In the genomic region with DNA sequence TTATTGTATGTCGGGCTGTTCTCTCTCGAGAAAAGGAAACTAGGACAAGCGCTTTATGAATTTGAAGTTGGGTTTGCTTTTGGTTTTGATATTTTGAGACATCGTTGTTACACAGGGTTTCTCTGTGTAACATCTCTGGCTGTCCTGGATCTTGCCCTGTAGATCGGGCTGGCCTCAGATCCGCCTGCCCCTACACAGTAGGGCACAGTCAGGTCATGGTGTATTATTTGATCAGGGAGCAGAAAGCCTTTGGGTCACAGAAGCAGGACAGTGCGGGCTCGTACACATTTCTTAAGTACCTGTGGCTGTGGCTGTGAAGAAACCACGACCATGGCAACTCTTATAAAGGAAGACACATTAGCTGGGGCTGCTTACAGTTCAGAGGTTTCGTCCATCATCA, we compare ENCODE assay signal across 8 mouse cellular contexts. TPM values are rescaled to one million over a fixed set of nuclear protein-coding genes. Genes with fewer than 3 reads are reported as not detected.
DNase-seq lines count a peak whose midpoint lies in the region; ATAC-seq lines count a peak whose summit lies in the region.

No protein-coding gene starts in this region.

- peak overlapping the region; percentile 66 for H3K4me2 ChIP-seq in kidney, embryonic 16.5 days (replicated peaks; ENCODE audit: low read depth, low read length)
- H3K4me2 ChIP-seq in hindbrain, embryonic 16.5 days (ENCODE audit: low read length), result peak overlapping the region; percentile 75
- peak overlapping the region; percentile 93 for H3K4me2 ChIP-seq in midbrain, embryonic 16.5 days (ENCODE audit: low read length)

- H3K9ac ChIP-seq in kidney, embryonic 16.5 days (replicated peaks; ENCODE audit: low read length), result peak overlapping the region; percentile 88
- H3K9ac ChIP-seq in hindbrain, embryonic 16.5 days (ENCODE audit: low read depth, low read length), result peak overlapping the region; percentile 97
- H3K9ac ChIP-seq in midbrain, embryonic 16.5 days (ENCODE audit: low read depth, low read length), result peak overlapping the region; percentile 96

- H3K27ac ChIP-seq in kidney, embryonic 16.5 days (ENCODE audit: low read length), result no peak overlapping the region
- H3K27ac ChIP-seq in hindbrain, embryonic 16.5 days (ENCODE audit: low read depth, low read length), result no peak overlapping the region
- peak overlapping the region; percentile 85 for H3K27ac ChIP-seq in midbrain, embryonic 16.5 days (ENCODE audit: low read length)

- no peak; the same call in 1 of the 2 replicates for ATAC-seq in kidney, embryonic 16.5 days (ENCODE audit: low FRiP score, low TSS enrichment)
- ATAC-seq in hindbrain, embryonic 16.5 days, result no peak
- ATAC-seq in midbrain, embryonic 16.5 days, result peak; percentile 44; the same call in 1 of the 2 replicates

- no peaks in the 10 kb centered on the region for H3K9me3 ChIP-seq in kidney, embryonic 16.5 days (ENCODE audit: low read length)
- H3K9me3 ChIP-seq in hindbrain, embryonic 16.5 days (ENCODE audit: control insufficient read depth, low read length), result no peaks in the 10 kb centered on the region
- H3K9me3 ChIP-seq in midbrain, embryonic 16.5 days (replicated peaks; ENCODE audit: control insufficient read depth, low read length, poor library complexity, severe bottlenecking), result no peaks in the 10 kb centered on the region

- intact Hi-C loops in left cerebral cortex, postnatal 14 days (cut with DNase I), result loop anchor here (5.0 to 10.0 kb wide), 2 partner anchors 303 to 475 kb away; no protein-coding TSS in a partner anchor

- peaks cover 19% of the 10 kb centered on the region for H3K4me1 ChIP-seq in kidney, embryonic 16.5 days (ENCODE audit: insufficient read depth, low read length)
- peaks cover 18% of the 10 kb centered on the region for H3K4me1 ChIP-seq in hindbrain, embryonic 16.5 days (ENCODE audit: control insufficient read depth, insufficient read depth, low read depth, low read length)
- H3K4me1 ChIP-seq in midbrain, embryonic 16.5 days (ENCODE audit: control insufficient read depth, insufficient read depth, low read length), result peaks cover 17% of the 10 kb centered on the region

- DNase-seq in kidney, adult 9 months, result no peak
- DNase-seq in c-Kit-positive CD71-positive TER-119-positive erythroid progenitor cells, embryonic 14.5 days (ENCODE audit: low spot score), result peak; percentile 6
- DNase-seq in left cerebral cortex, postnatal 14 days (ENCODE audit: low spot score in 2 of 2), result no peak
- no peak for DNase-seq in urinary bladder, postnatal 14 days (ENCODE audit: low spot score)
- no peak for DNase-seq in retina, embryonic 14.5 days (ENCODE audit: low spot score)

- no peaks in the 10 kb centered on the region for H3K27me3 ChIP-seq in kidney, embryonic 16.5 days (ENCODE audit: insufficient read depth, low read length)
- no peaks in the 10 kb centered on the region for H3K27me3 ChIP-seq in hindbrain, embryonic 16.5 days (replicated peaks; ENCODE audit: control insufficient read depth, insufficient read depth, low read length)
- H3K27me3 ChIP-seq in midbrain, embryonic 16.5 days (ENCODE audit: control insufficient read depth, insufficient read depth, low read depth, low read length), result no peaks in the 10 kb centered on the region

- H3K4me3 ChIP-seq in kidney, embryonic 16.5 days (ENCODE audit: low read length), result peak overlapping the region; percentile 79
- H3K4me3 ChIP-seq in hindbrain, embryonic 16.5 days (ENCODE audit: low read length), result peak overlapping the region; percentile 98
- H3K4me3 ChIP-seq in midbrain, embryonic 16.5 days (ENCODE audit: low read depth, low read length), result peak overlapping the region; percentile 89

- WGBS in kidney, embryonic 16.5 days, result 12% methylated on average over 10 of the region's 10 CpGs
- WGBS in hindbrain, embryonic 16.5 days, result 26% methylated on average over 10 of the region's 10 CpGs
- WGBS in midbrain, embryonic 16.5 days, result 31% methylated on average over 10 of the region's 10 CpGs

- H3K36me3 ChIP-seq in kidney, embryonic 16.5 days (ENCODE audit: insufficient read depth, low read length), result peaks cover 34% of the 10 kb centered on the region
- H3K36me3 ChIP-seq in hindbrain, embryonic 16.5 days (ENCODE audit: control insufficient read depth, insufficient read depth, low read length), result peaks cover 30% of the 10 kb centered on the region
- H3K36me3 ChIP-seq in midbrain, embryonic 16.5 days (ENCODE audit: control insufficient read depth, insufficient read depth, low read length), result peaks cover 7% of the 10 kb centered on the region

RNA-seq across cellular contexts. Expression of gene Pmpcb, which starts 0.7 kb away (rescaled TPM):
- polyA plus RNA-seq in kidney, embryonic 16.5 days (2015; fragmentation: Nextera tagmentation; extraction: Ambion mirVana), result 91.9 and 104 TPM in 2 replicates
- 69.2 and 72.0 TPM in 2 replicates for polyA plus RNA-seq in hindbrain, embryonic 16.5 days (2015; fragmentation: Nextera tagmentation; extraction: Ambion mirVana)
- polyA plus RNA-seq in midbrain, embryonic 16.5 days (2015; fragmentation: Nextera tagmentation; extraction: Ambion mirVana), result 68.8 and 72.4 TPM in 2 replicates
- 10 to 100 TPM; 68.6 to 69.7 TPM for total RNA-seq in left cerebral cortex, postnatal 14 days (2021)

RNA-seq across cellular contexts. Expression of gene Napepld, which starts 36.4 kb away (rescaled TPM):
- polyA plus RNA-seq in kidney, embryonic 16.5 days (2015; fragmentation: Nextera tagmentation; extraction: Ambion mirVana), result 5.9 and 7.3 TPM in 2 replicates
- polyA plus RNA-seq in hindbrain, embryonic 16.5 days (2015; fragmentation: Nextera tagmentation; extraction: Ambion mirVana), result 2.6 and 2.9 TPM in 2 replicates
- 2.6 and 2.7 TPM in 2 replicates for polyA plus RNA-seq in midbrain, embryonic 16.5 days (2015; fragmentation: Nextera tagmentation; extraction: Ambion mirVana)
- total RNA-seq in left cerebral cortex, postnatal 14 days (2021), result 1 to 10 TPM; 8.6 to 9.0 TPM

RNA-seq across cellular contexts. Expression of gene Dnajc2, which starts 47.4 kb away (rescaled TPM):
- 58.2 and 67.2 TPM in 2 replicates for polyA plus RNA-seq in kidney, embryonic 16.5 days (2015; fragmentation: Nextera tagmentation; extraction: Ambion mirVana)
- polyA plus RNA-seq in hindbrain, embryonic 16.5 days (2015; fragmentation: Nextera tagmentation; extraction: Ambion mirVana), result 56.6 and 66.3 TPM in 2 replicates
- polyA plus RNA-seq in midbrain, embryonic 16.5 days (2015; fragmentation: Nextera tagmentation; extraction: Ambion mirVana), result 67.6 and 71.6 TPM in 2 replicates
- total RNA-seq in left cerebral cortex, postnatal 14 days (2021), result 10 to 100 TPM; 33.7 to 34.6 TPM

RNA-seq across cellular contexts. Expression of gene Psmc2, which starts 47.5 kb away (rescaled TPM):
- 180 and 195 TPM in 2 replicates for polyA plus RNA-seq in kidney, embryonic 16.5 days (2015; fragmentation: Nextera tagmentation; extraction: Ambion mirVana)
- polyA plus RNA-seq in hindbrain, embryonic 16.5 days (2015; fragmentation: Nextera tagmentation; extraction: Ambion mirVana), result 183 and 187 TPM in 2 replicates
- 187 and 192 TPM in 2 replicates for polyA plus RNA-seq in midbrain, embryonic 16.5 days (2015; fragmentation: Nextera tagmentation; extraction: Ambion mirVana)
- total RNA-seq in left cerebral cortex, postnatal 14 days (2021), result 100 to 1,000 TPM; 115 to 121 TPM
